Mouse (Mus musculus) stomach, postnatal 0 days (tissue): ENCODE measurements around the gene Rps21. TPM values are rescaled to one million over a fixed set of nuclear protein-coding genes. Genes with fewer than 3 reads are reported as not detected.

Source experiments
- ATAC-seq: fragments of 200-750 bp; cut with Nextera tagmentation; 2 replicates; pipeline ENCODE4 v1.8.0; 2017; ENCODE audit not compliant: low FRiP score, low TSS enrichment
- DNase-seq: peaks from one replicate; pipeline ENCODE4 v3.0.0-alpha.2; 2016; ENCODE audit warnings: low spot score
- H3K27ac ChIP-seq: fragments of 300-500 bp; sonication (generic); replicated peaks from 2 replicates; pipeline ENCODE4 v1.5.1; 2014; ENCODE audit warnings: mild to moderate bottlenecking, control low read depth
- H3K27me3 ChIP-seq: fragments of 300-500 bp; sonication (generic); 2 replicates; pipeline ENCODE4 v1.6.1; 2014; ENCODE audit warnings: low read length; ENCODE audit not compliant: control insufficient read depth, insufficient read depth
- H3K36me3 ChIP-seq: fragments of 300-500 bp; sonication (generic); 2 replicates; pipeline ENCODE4 v1.6.1; 2014; ENCODE audit warnings: low read length, mixed read lengths; ENCODE audit not compliant: control insufficient read depth, insufficient read depth
- H3K4me1 ChIP-seq: fragments of 300-500 bp; sonication (generic); replicated peaks from 2 replicates; pipeline ENCODE4 v1.6.1; 2014; ENCODE audit warnings: antibody characterized with exemption; ENCODE audit not compliant: control insufficient read depth, insufficient read depth
- H3K4me2 ChIP-seq: fragments of 300-500 bp; sonication (generic); replicated peaks from 2 replicates; pipeline ENCODE4 v1.6.1; 2014; ENCODE audit warnings: low read depth, mild to moderate bottlenecking, control low read depth, moderate library complexity
- H3K4me3 ChIP-seq: fragments of 300-500 bp; sonication (generic); 2 replicates; pipeline ENCODE4 v1.5.1; 2014; ENCODE audit warnings: low read depth, low read length, control low read depth
- H3K9ac ChIP-seq: fragments of 300-500 bp; sonication (generic); 2 replicates; pipeline ENCODE4 v1.6.1; 2014; ENCODE audit warnings: mild to moderate bottlenecking, low read length, control low read depth, mixed read lengths
- H3K9me3 ChIP-seq: fragments of 300-500 bp; sonication (generic); 2 replicates; pipeline ENCODE4 v1.6.1; 2016; ENCODE audit warnings: low read length; ENCODE audit not compliant: control insufficient read depth
- CTCF ChIP-seq: IDR thresholded peaks from 2 replicates; pipeline ENCODE4 v1.5.1; 2016; ENCODE audit warnings: antibody characterized with exemption, low read depth, mild to moderate bottlenecking, moderate library complexity
- EP300 ChIP-seq: optimal IDR thresholded peaks from 2 replicates; pipeline ENCODE3; 2016; ENCODE audit warnings: antibody characterized with exemption
- WGBS: fragments of 180-500 bp; shearing (Covaris S2); extraction: QIAGEN DNeasy Blood & Tissue Kit; methylation state at CpG from one replicate; pipeline ENCODE4 v1.1.7; 2014; 5-methylcytosine and 5-hydroxymethylcytosine counted together
- polyA plus RNA-seq: library from polyadenylated mRNA; unstranded; fragments of >200 nt; fragmentation: Nextera tagmentation; extraction: Ambion mirVana; gene quantifications from 2 replicates; pipeline ENCODE4 v1.2.1, GENCODE M21; 2015

Gene Rps21
- polyA plus RNA-seq, 1 experiment from 2014 or later: 680 TPM

DNA sequence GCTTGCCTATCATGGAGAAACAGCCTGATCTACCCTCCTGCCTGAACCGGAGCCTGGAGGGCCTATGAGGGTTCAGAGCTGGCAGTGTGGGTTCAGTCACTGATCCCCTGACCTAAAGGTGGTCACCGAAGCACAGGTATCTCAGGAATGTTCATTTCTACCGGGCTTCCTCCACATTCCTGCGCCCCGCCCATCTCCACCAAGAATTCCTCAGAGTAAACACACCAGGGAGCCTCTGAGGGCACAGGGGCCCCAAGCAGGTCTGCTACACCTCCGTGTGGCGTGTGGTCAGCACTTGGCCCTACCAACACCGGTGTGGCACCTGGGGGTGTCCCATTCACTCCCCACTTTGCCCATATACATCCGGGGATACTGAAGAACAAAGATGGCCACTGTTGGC, 37.0 kb upstream of the Rps21 start:
- Histone ChIP-seq H3K27ac (no peak overlapping the region), H3K4me1 (peaks cover 20% of the 10 kb centered on the region), H3K9ac (no peak overlapping the region), H3K9me3 (no peaks in the 10 kb centered on the region), H3K36me3 (0 out of 2 replicates have a peak, but pooled peaks cover 3% of the 10 kb centered on the region), H3K4me2 (0 out of 2 replicates have a peak overlapping the region, but pooled peaks have one; percentile 2), H3K27me3 (no peaks in the 10 kb centered on the region), H3K4me3 (no peak overlapping the region)
- ATAC-seq: no peak
- TF ChIP-seq CTCF (no peak), EP300 (no peak)
- DNase-seq: peak; percentile 55
- 37% methylated on average over 9 of the region's 9 CpGs for WGBS

DNA sequence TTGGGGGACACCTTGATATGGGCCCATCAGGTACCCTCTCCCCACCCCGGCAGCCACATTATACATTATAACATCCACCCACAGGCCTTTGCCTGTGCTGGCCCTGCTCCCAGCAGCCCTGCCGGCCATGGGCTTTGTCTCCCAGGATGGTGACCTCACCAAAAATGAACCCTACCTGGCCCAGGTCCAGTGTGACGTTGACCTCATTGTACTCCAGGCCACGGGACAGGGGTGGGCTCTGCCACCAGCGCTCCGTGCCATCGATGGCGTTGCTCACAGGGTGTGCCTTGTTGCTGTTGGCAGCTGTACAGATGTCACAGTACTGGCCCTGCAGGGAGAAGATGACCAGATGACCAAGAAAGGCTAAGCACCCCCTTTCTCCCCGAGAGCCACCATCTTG, 36.1 kb upstream of the Rps21 start:
- Histone ChIP-seq H3K9ac (no peak overlapping the region), H3K4me1 (peaks cover 17% of the 10 kb centered on the region), H3K4me2 (no peak overlapping the region), H3K27ac (no peak overlapping the region), H3K36me3 (0 out of 2 replicates have a peak, but pooled peaks cover 3% of the 10 kb centered on the region), H3K27me3 (no peaks in the 10 kb centered on the region), H3K4me3 (no peak overlapping the region), H3K9me3 (no peaks in the 10 kb centered on the region)
- TF ChIP-seq CTCF (no peak), EP300 (no peak)
- WGBS: 81% methylated on average over 9 of the region's 9 CpGs
- no peak for DNase-seq
- no peak for ATAC-seq

DNA sequence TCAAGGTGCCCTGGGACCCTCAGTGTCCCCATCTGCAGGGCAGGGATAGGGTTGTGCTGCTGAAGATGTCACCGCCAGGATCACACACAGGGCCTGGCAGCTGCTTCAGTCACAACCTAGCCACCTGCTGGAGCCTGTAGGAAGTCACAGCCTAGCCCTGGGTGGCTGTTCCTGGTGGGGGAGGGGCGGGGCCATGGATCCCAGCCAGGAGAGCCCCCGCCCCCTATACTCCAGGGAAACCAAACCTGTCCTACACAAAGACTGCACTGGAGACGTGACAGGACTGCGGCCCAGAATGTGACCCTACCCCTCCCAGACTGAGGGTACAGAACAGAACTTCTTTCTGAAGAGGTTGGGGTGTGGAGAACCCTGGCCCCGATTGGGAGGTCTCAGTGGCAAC, 34.9 kb upstream of the Rps21 start:
- DNase-seq (peak; percentile 82), ATAC-seq (peak; percentile 46)
- no peak overlapping the region for H3K4me3 ChIP-seq
- peak overlapping the region; percentile 90 for H3K4me2 ChIP-seq
- H3K27ac ChIP-seq: peak overlapping the region; percentile 53; the same call in 1 of the 2 replicates
- TF ChIP-seq CTCF (peak; percentile 68), EP300 (no peak)
- 0 out of 2 replicates have a peak, but pooled peaks cover 3% of the 10 kb centered on the region for H3K36me3 ChIP-seq
- H3K4me1 ChIP-seq: peaks cover 19% of the 10 kb centered on the region
- no peak overlapping the region for H3K9ac ChIP-seq
- H3K9me3 ChIP-seq: no peaks in the 10 kb centered on the region
- no peaks in the 10 kb centered on the region for H3K27me3 ChIP-seq
- 15% methylated on average over 6 of the region's 6 CpGs for WGBS

DNA sequence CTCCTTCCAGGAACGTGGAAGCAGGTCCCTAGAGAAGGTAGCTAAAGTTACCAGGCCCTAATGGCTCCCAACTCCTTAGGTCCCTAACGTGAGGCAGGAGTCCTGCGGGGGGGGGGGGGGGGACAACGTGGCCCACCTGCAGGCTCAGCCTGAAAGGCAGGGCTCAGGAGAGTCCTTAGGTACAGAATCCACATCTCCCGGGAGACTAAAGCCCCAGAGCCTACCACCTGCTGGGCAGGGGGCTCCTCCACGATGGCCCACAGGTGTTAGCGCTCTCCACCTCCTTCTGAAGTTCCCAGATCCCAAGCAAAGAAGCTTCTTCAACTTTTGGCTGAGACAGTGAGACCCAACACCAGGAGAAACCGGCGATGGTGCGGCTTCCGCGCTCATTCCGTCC, 32.5 kb upstream of the Rps21 start:
- 4% methylated on average over 11 of the region's 13 CpGs for WGBS
- peak overlapping the region; percentile 79 for H3K9ac ChIP-seq
- TF ChIP-seq EP300 (no peak), CTCF (no peak)
- H3K36me3 ChIP-seq: 0 out of 2 replicates have a peak, but pooled peaks cover 3% of the 10 kb centered on the region
- peak overlapping the region; percentile 80 for H3K4me3 ChIP-seq
- ATAC-seq: no peak
- H3K27me3 ChIP-seq: no peaks in the 10 kb centered on the region
- H3K4me2 ChIP-seq: peak overlapping the region; percentile 90
- DNase-seq: no peak
- peaks cover 28% of the 10 kb centered on the region for H3K4me1 ChIP-seq
- H3K9me3 ChIP-seq: no peaks in the 10 kb centered on the region
- peak overlapping the region; percentile 88 for H3K27ac ChIP-seq

DNA sequence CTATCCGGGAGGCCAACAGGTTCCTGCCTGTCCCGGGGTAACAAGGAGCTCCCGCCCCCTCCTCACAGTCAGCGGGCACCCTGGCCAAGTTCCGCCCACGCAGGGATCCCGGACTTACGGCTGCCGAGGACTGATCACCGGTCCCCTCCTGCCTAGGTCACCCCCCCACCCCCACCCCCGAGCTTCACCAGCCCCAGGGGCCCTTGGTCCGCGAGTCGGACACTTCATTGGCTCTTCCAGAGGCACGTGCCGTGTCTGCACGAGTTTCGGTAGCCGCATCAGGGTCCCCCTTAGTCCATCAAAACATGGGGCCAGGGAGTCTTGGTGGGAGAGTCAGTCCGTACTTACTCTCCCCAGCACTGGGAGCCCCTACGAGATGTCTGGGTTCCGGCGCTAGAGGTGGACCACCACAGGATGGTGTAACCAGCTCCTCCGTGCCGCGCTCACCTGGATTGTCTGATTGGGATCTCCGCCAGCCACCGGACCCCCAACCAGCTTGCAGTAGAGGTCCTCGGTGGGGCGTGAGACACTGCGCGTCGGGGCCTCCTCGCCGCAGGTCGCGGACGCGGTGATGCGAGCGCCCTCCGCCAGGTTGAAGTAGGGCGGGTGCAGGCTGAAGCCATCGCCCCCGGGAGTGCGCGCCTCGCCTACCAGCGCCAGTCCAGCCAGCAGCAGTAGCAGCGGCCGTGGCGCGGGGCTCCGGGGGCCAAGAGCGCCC, 32.0 kb upstream of the Rps21 start:
- 1% methylated on average over 49 of the region's 55 CpGs for WGBS
- Histone ChIP-seq H3K9ac (peak overlapping the region; percentile 79), H3K27ac (peak overlapping the region; percentile 88), H3K4me3 (peak overlapping the region; percentile 80), H3K4me1 (peaks cover 29% of the 10 kb centered on the region), H3K9me3 (no peaks in the 10 kb centered on the region), H3K36me3 (0 out of 2 replicates have a peak, but pooled peaks cover 3% of the 10 kb centered on the region), H3K4me2 (peak overlapping the region; percentile 90), H3K27me3 (no peaks in the 10 kb centered on the region)
- ATAC-seq (peak; percentile 21), DNase-seq (peak; percentile 64)
- TF ChIP-seq EP300: no peak
- TF ChIP-seq CTCF: no peak

DNA sequence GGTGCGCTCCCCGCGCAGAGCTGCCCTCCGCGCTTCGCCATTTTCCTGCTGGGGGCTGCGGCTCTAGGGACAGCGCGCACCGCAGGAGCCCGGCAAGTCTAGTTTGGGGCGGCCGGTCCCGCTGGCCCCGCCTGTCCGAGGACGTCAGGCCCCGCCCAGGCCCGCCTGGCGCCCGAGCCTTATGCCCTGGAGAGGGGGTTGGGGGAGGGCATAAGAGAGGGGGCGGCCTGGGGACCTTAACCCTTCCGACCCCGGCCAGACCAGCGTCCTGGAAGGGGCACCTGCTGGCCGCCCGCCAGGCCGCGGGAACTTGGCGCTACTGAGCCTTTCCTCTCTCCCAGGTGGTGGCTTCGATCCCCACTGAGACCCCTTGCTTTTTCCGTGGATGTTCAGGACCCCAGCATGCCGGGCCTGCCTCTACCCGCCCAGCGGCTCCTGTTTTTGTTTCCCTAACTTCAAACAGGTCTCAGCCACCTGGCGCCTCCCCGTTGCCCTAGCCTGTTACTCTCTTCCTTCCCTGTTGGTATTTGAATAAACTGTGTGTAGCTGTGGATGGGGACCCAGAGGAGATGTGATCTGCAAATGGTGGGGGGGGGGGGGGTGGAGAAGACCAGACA, 31.3 kb upstream of the Rps21 start, which contains the start of gene Lama5:
Lama5 (minus strand) TSS at position 98 of the 617 bp plus-strand sequence.
- no peaks in the 10 kb centered on the region for H3K9me3 ChIP-seq
- H3K36me3 ChIP-seq: 0 out of 2 replicates have a peak, but pooled peaks cover 3% of the 10 kb centered on the region
- no peak for TF ChIP-seq CTCF
- no peak for TF ChIP-seq EP300
- DNase-seq: peak; percentile 86
- peak within 1 kb of the TSS; percentile 88 for H3K27ac ChIP-seq
- peak within 1 kb of the TSS; percentile 90 for H3K4me2 ChIP-seq
- peak; percentile 77 for ATAC-seq
- no peaks in the 10 kb centered on the region for H3K27me3 ChIP-seq
- WGBS: 2% methylated on average over 34 of the region's 37 CpGs
- peaks cover 31% of the 10 kb centered on the region for H3K4me1 ChIP-seq
- H3K4me3 ChIP-seq: peak within 1 kb of the TSS; percentile 80
- peak within 1 kb of the TSS; percentile 79 for H3K9ac ChIP-seq
